Mouse (Mus musculus): ENCODE measurements around the gene Vmo1.
A peak's percentile ranks its signal among the peaks of the same experiment; 100 is the strongest.
"Not testable (repeated sequence)": the region's sequence is repeated elsewhere in the genome, so short reads cannot be mapped to it uniquely, and the experiment has no call there.

The Vmo1 gene

GRCm38 (mm10) chr11:70520178-70520769, 5.9 kb upstream of the Vmo1 start:
- DNase-seq (ENCODE audit: low spot score in 2 of 2), result peak in 1 of 2 experiments; percentile 32

GRCm38 (mm10) chr11:70518923-70519322, 4.5 kb upstream of the Vmo1 start, which contains the start of gene Gltpd2:
Gene Gltpd2 (plus strand): TSS chr11:70519196.
- DNase-seq (ENCODE audit: low spot score in 2 of 2), result no peak

- no peak for DNase-seq (ENCODE audit: low spot score in 2 of 2)
Measured at GRCm38 (mm10) chr11:70518436-70518835, 4.0 kb upstream of the Vmo1 start.

GRCm38 (mm10) chr11:70516352-70516751, 1.9 kb upstream of the Vmo1 start:
- DNase-seq (ENCODE audit: low spot score in 2 of 2), result no peak

DNA sequence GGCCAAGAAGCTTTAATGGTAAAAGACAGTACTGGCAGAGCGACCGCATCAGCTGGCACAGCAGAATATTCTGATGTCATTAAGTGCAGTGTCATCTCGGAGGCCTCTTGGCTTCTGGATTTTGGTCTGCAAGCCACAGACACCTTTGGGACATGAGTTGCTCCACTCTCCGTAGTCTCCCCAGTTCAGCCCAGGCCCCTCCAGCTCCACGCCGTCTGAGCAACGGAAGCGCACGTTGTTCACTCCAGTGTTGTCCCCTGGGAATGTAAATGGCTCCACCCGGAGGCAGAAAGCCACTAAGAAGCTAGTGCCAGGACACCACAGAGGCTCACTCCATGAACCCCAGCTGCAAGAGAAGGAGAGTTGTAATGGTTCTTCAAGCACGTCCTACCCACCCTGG, 896 bp downstream of the Vmo1 start:
- no peak for DNase-seq (ENCODE audit: low spot score in 2 of 2)

- no peak for DNase-seq (ENCODE audit: low spot score in 2 of 2)
Measured at GRCm38 (mm10) chr11:70512709-70513342, 1.6 kb downstream of the Vmo1 start.

GRCm38 (mm10) chr11:70511825-70512224, 2.6 kb downstream of the Vmo1 start:
- DNase-seq (ENCODE audit: low spot score in 2 of 2), result no peak

DNA sequence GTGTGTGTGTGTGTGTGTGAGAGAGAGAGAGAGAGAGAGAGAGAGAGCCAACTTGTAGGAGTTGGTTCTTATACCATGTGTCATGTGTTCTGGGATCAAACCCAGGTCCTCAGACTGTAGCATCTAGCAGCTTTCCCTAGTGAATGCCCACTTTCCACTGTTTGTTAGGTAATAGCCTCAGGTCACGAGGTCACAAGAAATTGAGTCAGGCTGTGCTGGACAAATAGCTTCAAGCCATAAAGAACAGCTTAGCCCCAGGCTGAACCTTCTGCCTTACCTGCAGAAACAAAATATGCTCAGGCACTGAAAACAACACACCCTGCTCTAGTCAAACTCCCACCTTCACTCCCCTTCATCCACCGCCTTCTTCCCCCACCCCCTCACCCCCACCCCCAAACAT, 3.2 kb downstream of the Vmo1 start:
- DNase-seq (ENCODE audit: low spot score in 2 of 2), result no peak

GRCm38 (mm10) chr11:70509753-70510564, 4.5 kb downstream of the Vmo1 start:
- DNase-seq (ENCODE audit: low spot score in 2 of 2), result peak in 1 of 2 experiments; percentile 38

GRCm38 (mm10) chr11:70506962-70507515, 7.4 kb downstream of the Vmo1 start:
- no peak for DNase-seq (ENCODE audit: low spot score in 2 of 2)

DNA sequence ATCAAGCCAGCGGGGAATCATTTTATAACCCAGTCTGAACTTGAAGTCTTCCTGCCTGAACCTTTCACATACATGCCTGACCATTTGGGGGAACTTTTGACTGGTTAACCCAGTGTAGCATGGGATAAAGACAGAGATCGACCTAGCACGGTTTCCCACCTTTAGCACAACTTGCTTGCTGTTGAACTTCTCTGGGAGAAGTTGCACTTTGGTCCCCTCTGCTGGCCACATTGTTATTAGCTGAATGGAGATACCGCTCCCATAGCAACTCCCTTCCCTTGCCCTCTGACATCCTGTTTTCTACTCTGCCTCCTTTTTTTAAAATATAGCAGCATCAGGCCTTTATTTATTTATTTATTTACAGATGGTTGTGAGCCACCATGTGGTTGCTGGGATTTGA, 8.0 kb downstream of the Vmo1 start:
- DNase-seq (ENCODE audit: low spot score in 2 of 2), result peak; percentile 65 to 68

- DNase-seq (ENCODE audit: low spot score in 2 of 2), result no peak
Measured at GRCm38 (mm10) chr11:70504970-70505369, 9.4 kb downstream of the Vmo1 start, which contains the start of gene Tm4sf5. Gene Tm4sf5 (plus strand): TSS chr11:70505244.

DNA sequence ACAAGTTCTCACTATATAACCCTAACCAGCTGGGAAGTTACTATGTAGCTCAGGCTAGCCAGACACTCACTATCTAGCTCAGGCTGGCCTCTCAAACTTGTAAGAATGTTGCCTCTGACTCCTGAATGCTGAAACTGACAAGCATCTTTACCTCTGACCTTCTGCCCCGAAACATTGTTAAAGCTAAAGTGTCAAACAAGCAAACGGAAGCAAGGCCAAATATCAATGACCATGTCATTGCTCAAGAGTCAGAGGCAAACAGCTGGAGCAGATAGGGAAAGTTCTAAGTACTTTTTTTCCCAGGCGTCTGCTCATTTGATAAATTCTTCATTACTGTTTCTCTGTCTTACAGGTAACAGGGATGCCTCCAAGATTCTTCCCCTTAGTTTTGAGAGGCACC, 12.4 kb downstream of the Vmo1 start:
- no peak for DNase-seq (ENCODE audit: low spot score in 2 of 2)

DNA sequence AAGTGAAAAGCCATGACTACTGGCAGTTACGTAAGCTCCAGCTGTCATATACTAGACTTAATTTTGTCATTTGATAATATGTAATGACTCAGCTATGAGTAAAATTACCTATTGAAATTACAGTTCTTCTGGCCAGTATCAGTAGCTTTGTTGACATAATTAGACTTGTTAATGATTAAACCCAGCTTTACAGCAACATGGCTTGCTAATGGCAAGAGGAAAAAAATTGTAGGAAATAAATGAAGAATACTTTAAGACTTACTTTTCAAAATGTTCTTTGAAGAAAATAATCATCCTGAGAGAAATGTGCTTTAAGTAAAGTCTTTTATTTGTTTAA, 14.0 kb downstream of the Vmo1 start:
- no peak for DNase-seq (ENCODE audit: low spot score in 2 of 2)

- no peak for DNase-seq (ENCODE audit: low spot score in 2 of 2)
Measured at GRCm38 (mm10) chr11:70499566-70500475, 14.6 kb downstream of the Vmo1 start.

GRCm38 (mm10) chr11:70489684-70490083, 24.7 kb downstream of the Vmo1 start:
- no peak for DNase-seq (ENCODE audit: low spot score in 2 of 2)

DNA sequence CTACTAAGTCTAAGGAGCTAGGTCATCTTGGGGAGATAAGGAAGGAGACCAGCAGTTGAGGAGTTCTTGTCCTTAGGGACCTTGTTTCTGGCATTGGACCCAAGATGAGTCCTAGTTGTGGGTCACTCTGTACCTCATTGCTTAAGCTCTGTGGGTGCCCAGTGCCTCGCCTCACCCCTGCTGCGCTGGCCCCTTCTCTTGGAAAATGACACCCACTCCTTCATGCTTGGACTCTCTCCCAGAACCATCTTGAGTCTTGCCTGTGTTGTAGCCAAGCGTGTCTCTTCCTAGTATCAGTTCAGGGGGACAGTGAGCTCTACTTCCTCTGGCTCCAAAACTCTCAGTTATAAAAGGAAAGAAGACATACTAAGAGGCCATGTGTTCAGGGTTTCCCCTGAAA, 25.3 kb downstream of the Vmo1 start:
- DNase-seq (ENCODE audit: low spot score in 2 of 2), result no peak

GRCm38 (mm10) chr11:70487816-70488215, 26.6 kb downstream of the Vmo1 start:
- no peak for DNase-seq (ENCODE audit: low spot score in 2 of 2)

GRCm38 (mm10) chr11:70485498-70485897, 28.9 kb downstream of the Vmo1 start:
- DNase-seq (ENCODE audit: low spot score in 2 of 2), result no peak

- DNase-seq (ENCODE audit: low spot score in 2 of 2), result no peak
Measured at GRCm38 (mm10) chr11:70474872-70475534, 39.4 kb downstream of the Vmo1 start.

DNA sequence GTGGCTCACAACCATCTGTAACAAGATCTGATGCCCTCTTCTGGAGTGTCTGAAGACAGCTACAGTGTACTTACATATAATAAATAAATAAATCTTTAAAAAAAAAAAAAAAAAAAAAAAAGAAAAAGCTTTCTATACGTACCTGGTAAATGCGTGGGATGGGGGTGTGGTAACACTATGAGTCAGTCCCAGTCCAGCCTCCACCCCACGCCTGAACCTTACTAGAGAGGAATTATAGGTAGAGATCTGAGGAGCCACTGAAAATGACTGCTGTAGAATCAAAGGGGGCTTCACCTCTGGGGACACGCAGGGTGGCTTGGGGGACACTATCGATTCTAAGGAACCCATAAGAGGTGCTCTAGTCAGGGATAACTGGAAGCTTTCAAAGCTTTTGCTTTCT, 41.1 kb downstream of the Vmo1 start:
- not testable (repeated sequence) for DNase-seq (ENCODE audit: low spot score in 2 of 2)

All from urinary bladder, postnatal 36 days (tissue).